Mouse (Mus musculus): ENCODE results near the gene Alox12. TPM values are rescaled to one million over a fixed set of nuclear protein-coding genes. Genes with fewer than 3 reads are reported as not detected.

The Alox12 gene
- total and polyA plus RNA-seq, 3 experiments: 0.03 TPM; not detected in 2

DNA sequence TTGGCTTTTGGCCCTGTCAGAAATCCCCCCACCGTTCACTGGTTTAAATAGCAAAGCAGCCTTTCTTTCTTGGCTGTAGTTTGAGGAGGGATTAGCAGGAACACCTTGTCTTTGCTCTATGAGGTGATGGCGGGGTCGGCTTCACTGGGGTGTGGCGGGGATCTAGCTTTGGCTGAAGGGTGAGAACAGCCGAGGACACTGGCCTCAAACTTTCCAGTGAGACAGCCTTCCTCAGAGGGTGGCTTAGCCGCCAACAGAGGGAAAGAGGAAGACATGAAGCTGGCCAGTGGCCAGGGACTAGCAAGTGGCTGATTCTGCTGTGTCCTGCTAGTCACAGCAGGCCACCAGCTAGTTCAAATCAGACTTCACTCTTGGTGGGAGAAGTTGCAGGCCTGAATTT is 34.1 kb upstream of the Alox12 start:
- peaks cover 2 to 7% of the 10 kb centered on the region in 2 experiments; a peak in 3 of 4 replicates for H3K27me3 ChIP-seq (ENCODE audit: control insufficient read depth in 1 of 2, insufficient read depth in 2 of 2, low read length in 2 of 2)
- no peak overlapping the region for H3K4me3 ChIP-seq (ENCODE audit: control insufficient read depth in 1 of 2, insufficient read depth in 1 of 2, low read depth in 2 of 2, low read length in 2 of 2)
- H3K9me3 ChIP-seq (replicated peaks; ENCODE audit: insufficient read depth, low read length): no peaks in the 10 kb centered on the region
- TF ChIP-seq NRF1 (IDR thresholded peaks at IDR 0.05; ENCODE audit: insufficient read depth, low read depth, low read length, poor library complexity, severe bottlenecking) (no peak), EP300 (IDR thresholded peaks at IDR 0.05; ENCODE audit: low read depth in 1 of 2, low read length in 2 of 2) (no peak)
- H3K36me3 ChIP-seq (ENCODE audit: control insufficient read depth in 1 of 2, insufficient read depth in 2 of 2, low read length in 2 of 2): no peaks in the 10 kb centered on the region
- no peak overlapping the region for H3K9ac ChIP-seq (ENCODE audit: control insufficient read depth, low read depth, low read length, poor library complexity, severe bottlenecking)
- H3K27ac ChIP-seq (ENCODE audit: control insufficient read depth, low read depth, low read length): no peak overlapping the region
- peak; percentile 47 for DNase-seq (ENCODE audit: low read depth, low spot score)
- H3K79me2 ChIP-seq (ENCODE audit: control insufficient read depth, insufficient read depth, low read length, poor library complexity): no peaks in the 10 kb centered on the region
- no peaks in the 10 kb centered on the region for H3K4me1 ChIP-seq (ENCODE audit: control insufficient read depth in 1 of 2, insufficient read depth in 2 of 2, low read length in 2 of 2)

GRCm38 (mm10) chr11:70288102-70288501 is 32.9 kb upstream of the Alox12 start:
- no peaks in the 10 kb centered on the region for H3K4me1 ChIP-seq (ENCODE audit: control insufficient read depth in 1 of 2, insufficient read depth in 2 of 2, low read length in 2 of 2)
- TF ChIP-seq CHD2 (IDR thresholded peaks at IDR 0.05; ENCODE audit: low read length) (no peak), CHD1 (IDR thresholded peaks at IDR 0.05; ENCODE audit: low read depth, low read length) (no peak), GABPA (IDR thresholded peaks at IDR 0.05; ENCODE audit: low read depth, low read length) (no peak), ZNF384 (IDR thresholded peaks at IDR 0.05; ENCODE audit: low read depth, low read length) (no peak), JUND (IDR thresholded peaks at IDR 0.05; ENCODE audit: low read depth, low read length) (no peak), MEF2A (IDR thresholded peaks at IDR 0.05; ENCODE audit: extremely low read depth, insufficient replicate concordance, low read depth, low read length, poor library complexity, severe bottlenecking) (no peak), POLR2A (IDR thresholded peaks at IDR 0.05; ENCODE audit: control insufficient read depth in 1 of 2, insufficient read depth in 1 of 2, low read depth in 1 of 2, low read length in 2 of 2, poor library complexity in 1 of 2) (no peak), E2F4 (IDR thresholded peaks at IDR 0.05; ENCODE audit: borderline replicate concordance, low read depth, low read length) (no peak), MAZ (IDR thresholded peaks at IDR 0.05; ENCODE audit: low read depth, low read length) (no peak), UBTF (IDR thresholded peaks at IDR 0.05; ENCODE audit: borderline replicate concordance, insufficient read depth, low read depth, low read length) (no peak)
- DNase-seq (ENCODE audit: low read depth, low spot score): no peak
- no peaks in the 10 kb centered on the region for H3K36me3 ChIP-seq (ENCODE audit: control insufficient read depth in 1 of 2, insufficient read depth in 2 of 2, low read length in 2 of 2)
- no peak overlapping the region for H3K27ac ChIP-seq (ENCODE audit: control insufficient read depth, low read depth, low read length)
- H3K9ac ChIP-seq (ENCODE audit: control insufficient read depth, low read depth, low read length, poor library complexity, severe bottlenecking): no peak overlapping the region
- no peaks in the 10 kb centered on the region for H3K79me2 ChIP-seq (ENCODE audit: control insufficient read depth, insufficient read depth, low read length, poor library complexity)
- H3K9me3 ChIP-seq (replicated peaks; ENCODE audit: insufficient read depth, low read length): no peaks in the 10 kb centered on the region
- H3K27me3 ChIP-seq (ENCODE audit: control insufficient read depth in 1 of 2, insufficient read depth in 2 of 2, low read length in 2 of 2): peaks cover 9 to 11% of the 10 kb centered on the region in 2 experiments
- no peak overlapping the region for H3K4me3 ChIP-seq (ENCODE audit: control insufficient read depth in 1 of 2, insufficient read depth in 1 of 2, low read depth in 2 of 2, low read length in 2 of 2)

DNA sequence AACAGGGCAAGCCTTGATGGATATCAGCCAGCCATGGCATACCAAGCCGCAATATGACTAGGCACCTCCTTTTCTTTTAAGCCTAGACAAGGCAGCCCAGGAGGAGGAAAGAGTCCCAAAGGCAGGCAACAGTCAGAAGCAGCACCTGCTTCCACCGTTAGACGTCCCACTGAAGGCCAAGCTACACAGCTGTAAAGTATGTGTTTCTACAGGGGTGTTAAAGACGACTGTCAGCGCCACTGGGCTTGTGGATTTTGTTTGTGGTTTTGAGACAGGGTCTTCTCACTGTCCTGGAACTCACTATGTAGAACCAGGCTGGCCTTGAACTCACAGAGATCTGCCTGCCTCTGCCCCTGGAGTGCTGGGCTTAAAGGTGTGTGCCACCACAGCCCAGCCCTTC is 30.5 kb upstream of the Alox12 start:
- TF ChIP-seq USF2 (IDR thresholded peaks at IDR 0.05; ENCODE audit: borderline replicate concordance in 1 of 2, insufficient read depth in 1 of 2, low read depth in 1 of 2, low read length in 2 of 2) (no peak), RAD21 (IDR thresholded peaks at IDR 0.05; ENCODE audit: low read depth, low read length) (no peak), SMC3 (IDR thresholded peaks at IDR 0.05; ENCODE audit: low read depth, low read length) (no peak), EP300 (IDR thresholded peaks at IDR 0.05; ENCODE audit: low read depth in 1 of 2, low read length in 2 of 2) (no peak), NRF1 (IDR thresholded peaks at IDR 0.05; ENCODE audit: insufficient read depth, low read depth, low read length, poor library complexity, severe bottlenecking) (no peak), TAL1 (IDR thresholded peaks at IDR 0.05; ENCODE audit: low read length) (no peak), MYC (IDR thresholded peaks at IDR 0.05; ENCODE audit: low read depth, low read length) (no peak), CTCF (IDR thresholded peaks at IDR 0.05 in 2 of 3, conservative IDR thresholded peaks at IDR 0.05 in 1 of 3; ENCODE audit: control insufficient read depth in 1 of 3, insufficient read depth in 1 of 3, low read depth in 2 of 3, low read length in 3 of 3, poor library complexity in 1 of 3, severe bottlenecking in 1 of 3) (no peak), MXI1 (IDR thresholded peaks at IDR 0.05; ENCODE audit: low read depth, low read length) (no peak), SIN3A (IDR thresholded peaks at IDR 0.05; ENCODE audit: low read length) (no peak), ELF1 (IDR thresholded peaks at IDR 0.05; ENCODE audit: low read depth, low read length) (no peak), KAT2A (conservative IDR thresholded peaks at IDR 0.05; ENCODE audit: low read depth, low read length) (no peak), JUND (IDR thresholded peaks at IDR 0.05; ENCODE audit: low read depth, low read length) (no peak)
- Histone ChIP-seq H3K9ac (ENCODE audit: control insufficient read depth, low read depth, low read length, poor library complexity, severe bottlenecking) (no peak overlapping the region), H3K4me1 (ENCODE audit: control insufficient read depth in 1 of 2, insufficient read depth in 2 of 2, low read length in 2 of 2) (no peaks in the 10 kb centered on the region), H3K27ac (ENCODE audit: control insufficient read depth, low read depth, low read length) (no peak overlapping the region), H3K4me3 (ENCODE audit: control insufficient read depth in 1 of 2, insufficient read depth in 1 of 2, low read depth in 2 of 2, low read length in 2 of 2) (no peak overlapping the region), H3K79me2 (ENCODE audit: control insufficient read depth, insufficient read depth, low read length, poor library complexity) (no peaks in the 10 kb centered on the region), H3K9me3 (replicated peaks; ENCODE audit: insufficient read depth, low read length) (no peaks in the 10 kb centered on the region), H3K36me3 (ENCODE audit: control insufficient read depth in 1 of 2, insufficient read depth in 2 of 2, low read length in 2 of 2) (no peaks in the 10 kb centered on the region), H3K27me3 (ENCODE audit: control insufficient read depth in 1 of 2, insufficient read depth in 2 of 2, low read length in 2 of 2) (peaks cover 12 to 13% of the 10 kb centered on the region in 2 experiments)
- no peak for DNase-seq (ENCODE audit: low read depth, low spot score)
